Mouse (Mus musculus) neutrophil, adult 5-6 weeks (primary cell): ENCODE results near the gene Med29. TPM values are rescaled to one million over a fixed set of nuclear protein-coding genes. Genes with fewer than 3 reads are reported as not detected.

Experiments used
- total RNA-seq: library from RNA; stranded (forward); fragments of 200-1000 nt; gene quantifications from 2 replicates; pipeline ENCODE4 v1.2.3, GENCODE M21; 2017

The Med29 gene
- total RNA-seq, 1 experiment from 2014 or later = 9.8 TPM

Other genes with a start within 250 kb of the Med29 start
- 49.8 and 55.4 TPM in 2 replicates for gene Fbl, start 223.0 kb downstream of the Med29 start, total RNA-seq
- 11.5 and 13.2 TPM in 2 replicates for gene Dyrk1b, start 213.2 kb downstream of the Med29 start, total RNA-seq
- 1.2 TPM in 1 of 2 replicates, not detected in the other for gene Eid2, start 124.8 kb downstream of the Med29 start, total RNA-seq
- gene Eid2b, start 115.0 kb downstream of the Med29 start, total RNA-seq = 5.0 and 5.9 TPM in 2 replicates
- not detected in 2 replicates for gene Selenov, start 101.5 kb downstream of the Med29 start, total RNA-seq
- 0.12 and 0.47 TPM in 2 replicates for gene Dll3, start 90.5 kb downstream of the Med29 start, total RNA-seq
- gene Timm50, start 80.6 kb downstream of the Med29 start, total RNA-seq = 8.5 and 10.0 TPM in 2 replicates
- 118 and 126 TPM in 2 replicates for gene Supt5, start 54.0 kb downstream of the Med29 start, total RNA-seq
- 700 and 800 TPM in 2 replicates for gene Rps16, start 42.1 kb downstream of the Med29 start, total RNA-seq
- 32.6 and 39.7 TPM in 2 replicates for gene Plekhg2, start 20.1 kb downstream of the Med29 start, total RNA-seq
- 496 and 563 TPM in 2 replicates for gene Zfp36, start 12.5 kb downstream of the Med29 start, total RNA-seq
- gene Paf1, start 243 bp upstream of the Med29 start, total RNA-seq = 218 and 230 TPM in 2 replicates
- 1,008 and 1,024 TPM in 2 replicates for gene Gmfg, start 44.7 kb upstream of the Med29 start, total RNA-seq
- 0.37 and 0.47 TPM in 2 replicates for gene Lrfn1, start 59.3 kb upstream of the Med29 start, total RNA-seq
- gene Ifnl2, start 117.7 kb upstream of the Med29 start, total RNA-seq = not detected in 2 replicates
- not detected in 2 replicates for gene Ifnl3, start 130.1 kb upstream of the Med29 start, total RNA-seq
- not detected in 2 replicates for gene Sycn, start 148.2 kb upstream of the Med29 start, total RNA-seq
- gene Nccrp1, start 154.5 kb upstream of the Med29 start, total RNA-seq = 0.49 and 0.70 TPM in 2 replicates
- 15.2 and 16.8 TPM in 2 replicates for gene Samd4b, start 205.4 kb upstream of the Med29 start, total RNA-seq
- 6.6 and 8.8 TPM in 2 replicates for gene Pak4, start 205.5 kb upstream of the Med29 start, total RNA-seq
- gene Acp7, start 238.6 kb upstream of the Med29 start, total RNA-seq = not detected in 2 replicates